Mouse (Mus musculus) urinary bladder, postnatal 10 days (tissue): ENCODE measurements around the gene Dagla.

Experiments
- DNase-seq: peaks from one replicate; pipeline ENCODE4 v3.0.0; 2022; ENCODE audit warnings: low spot score

Gene Dagla

DNA sequence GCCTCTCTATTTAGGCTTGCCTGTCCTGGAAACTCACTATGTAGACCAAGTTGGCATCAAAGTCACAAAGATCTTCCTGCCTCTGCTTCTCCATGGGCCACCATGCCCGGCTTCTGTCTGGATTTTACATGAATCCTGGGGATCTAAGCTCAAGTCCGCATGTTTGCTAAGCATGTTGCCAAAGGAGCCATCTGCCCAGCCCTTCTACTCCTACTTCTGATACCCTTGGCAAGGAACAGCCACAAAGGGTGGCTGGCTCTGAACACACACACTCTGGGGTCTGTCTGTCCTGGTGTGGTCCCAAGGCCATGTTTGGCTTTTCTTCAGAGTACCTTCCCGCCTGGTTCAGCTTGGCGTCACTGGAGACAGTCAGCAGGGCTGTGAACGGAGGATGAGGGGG is 2.7 kb upstream of the Dagla start:
- no peak for DNase-seq

DNA sequence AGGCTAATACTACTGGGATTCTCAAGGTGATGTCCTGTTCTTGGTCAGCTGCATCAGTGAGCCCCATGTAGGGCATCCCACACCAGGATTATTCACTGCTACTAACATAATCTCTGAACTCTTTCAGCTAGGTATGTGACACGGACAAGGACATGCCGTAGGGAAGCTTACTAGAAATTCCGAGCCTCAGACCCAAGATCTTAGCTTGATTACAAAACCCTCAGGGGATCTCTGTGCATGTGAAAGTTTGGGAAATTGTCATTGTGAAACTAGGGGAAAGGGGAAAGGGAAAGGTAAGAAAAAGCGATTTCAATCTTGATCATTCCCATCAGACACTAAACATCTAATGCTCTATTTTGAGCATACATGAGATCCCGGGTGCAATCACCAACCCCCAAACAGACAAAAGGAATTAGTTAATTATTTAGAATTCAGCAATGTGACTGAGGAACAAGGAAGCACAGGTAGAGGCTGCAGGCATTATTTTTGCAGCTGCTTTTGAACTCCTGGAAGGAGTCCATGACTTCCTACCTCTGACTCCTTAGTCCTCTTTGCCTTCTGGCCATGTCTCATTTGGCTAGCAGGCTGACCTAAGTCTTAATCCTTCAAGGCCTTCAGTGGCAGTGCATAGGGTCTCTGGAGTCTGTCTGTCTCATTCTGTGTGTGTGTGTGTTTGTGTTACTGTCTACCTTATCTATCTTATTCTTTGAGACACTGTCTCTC is 2.0 kb upstream of the Dagla start:
- DNase-seq: no peak

DNA sequence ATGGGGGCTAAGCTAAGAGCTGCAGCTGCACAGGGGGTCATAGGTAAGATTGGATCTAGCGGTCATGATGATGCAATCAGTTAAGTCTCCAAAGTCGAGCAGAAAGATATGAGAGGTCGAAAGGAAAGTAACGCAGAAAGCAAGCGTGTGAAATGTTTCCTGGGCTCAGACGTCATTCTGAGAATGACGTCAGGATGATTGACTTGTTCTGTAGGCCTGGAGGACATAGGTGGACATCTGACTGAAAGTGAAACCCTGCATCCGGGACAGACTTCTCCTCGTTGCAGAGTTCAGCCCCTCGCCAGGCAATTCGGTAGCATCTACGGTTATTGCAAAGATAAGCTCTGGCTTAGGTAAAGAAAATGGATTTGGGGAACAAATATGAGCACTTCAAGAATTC is 963 bp upstream of the Dagla start:
- no peak for DNase-seq

DNA sequence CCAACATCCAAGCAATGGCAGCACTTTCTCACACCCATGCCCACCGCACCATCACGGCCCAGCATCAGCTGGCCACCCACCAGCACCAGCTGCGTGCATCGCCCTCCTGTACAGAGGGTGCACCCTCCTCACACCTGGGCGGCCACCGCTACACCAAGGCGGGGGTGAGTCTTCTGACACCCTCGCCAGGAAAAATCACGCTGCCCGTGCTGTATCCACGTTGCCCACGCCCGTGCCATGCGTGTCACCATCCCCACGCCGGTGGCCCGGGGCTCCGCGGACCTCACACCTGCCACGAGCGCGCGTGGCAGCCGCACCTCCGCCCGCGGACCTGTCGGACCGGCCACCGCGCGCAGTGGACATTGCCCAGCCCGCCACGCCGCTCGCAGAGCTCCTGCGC is 282 bp downstream of the Dagla start:
- no peak for DNase-seq

DNA sequence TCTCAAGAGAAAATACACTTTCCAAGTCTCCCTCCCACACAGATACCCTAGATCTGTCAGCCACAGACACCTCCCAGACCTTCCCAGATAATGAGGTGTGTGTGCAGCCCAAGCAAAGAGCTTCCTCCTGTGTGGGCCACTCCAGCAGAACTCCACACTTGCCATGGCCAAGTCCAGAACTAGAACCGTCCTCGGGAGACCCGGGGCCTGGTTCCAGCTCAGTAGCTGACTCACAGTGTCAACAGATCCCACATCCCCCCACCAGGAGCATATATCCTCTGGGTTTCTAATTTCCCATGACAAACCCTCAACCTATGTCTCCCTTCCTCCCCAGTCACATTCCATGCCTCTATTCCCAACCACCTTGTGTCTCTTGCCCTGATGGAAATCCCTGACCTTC is 1.8 kb downstream of the Dagla start:
- DNase-seq: no peak

DNA sequence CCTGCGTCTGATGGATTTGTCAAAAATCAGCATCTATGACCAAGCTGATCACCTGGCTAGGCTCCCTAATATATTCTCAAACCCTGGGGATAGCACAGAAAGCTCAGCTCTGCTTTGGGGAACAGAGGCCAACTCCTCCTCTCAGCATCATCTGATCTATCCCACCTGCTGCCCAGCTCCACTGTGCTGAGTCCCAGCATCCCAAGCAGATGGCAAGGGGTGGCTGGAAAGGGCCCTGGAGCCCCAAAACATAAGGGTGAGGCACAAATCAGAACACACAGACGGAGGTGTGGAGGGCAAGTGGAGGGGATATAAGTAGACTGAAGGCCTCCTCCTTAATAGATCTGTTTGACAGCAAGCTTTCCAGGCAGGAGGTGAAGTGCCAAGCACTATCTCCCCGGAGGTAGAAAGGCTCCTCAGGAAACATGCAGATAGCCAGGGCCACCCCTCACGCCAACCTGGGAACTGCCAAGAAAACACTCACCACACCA is 2.8 kb downstream of the Dagla start:
- no peak for DNase-seq

DNA sequence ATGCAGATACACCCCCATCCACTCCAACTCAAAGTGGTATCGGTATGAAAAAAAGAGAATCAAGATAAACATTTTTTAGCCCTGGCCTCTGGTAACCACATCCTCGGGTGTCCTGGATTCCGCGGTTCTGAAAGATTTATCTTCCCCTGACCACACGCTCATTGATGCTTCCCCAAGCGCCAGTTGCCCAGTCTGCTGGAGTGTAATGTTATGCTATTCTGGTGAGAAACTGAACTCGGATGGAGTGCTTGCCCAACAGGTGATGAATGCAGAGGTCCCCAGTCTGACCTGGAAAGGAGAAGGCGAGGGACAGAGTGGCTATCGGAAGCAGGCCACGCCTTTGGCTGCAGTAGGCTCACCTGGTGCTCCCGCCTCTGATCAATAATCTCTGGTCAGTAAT is 3.4 kb downstream of the Dagla start:
- DNase-seq: no peak

DNA sequence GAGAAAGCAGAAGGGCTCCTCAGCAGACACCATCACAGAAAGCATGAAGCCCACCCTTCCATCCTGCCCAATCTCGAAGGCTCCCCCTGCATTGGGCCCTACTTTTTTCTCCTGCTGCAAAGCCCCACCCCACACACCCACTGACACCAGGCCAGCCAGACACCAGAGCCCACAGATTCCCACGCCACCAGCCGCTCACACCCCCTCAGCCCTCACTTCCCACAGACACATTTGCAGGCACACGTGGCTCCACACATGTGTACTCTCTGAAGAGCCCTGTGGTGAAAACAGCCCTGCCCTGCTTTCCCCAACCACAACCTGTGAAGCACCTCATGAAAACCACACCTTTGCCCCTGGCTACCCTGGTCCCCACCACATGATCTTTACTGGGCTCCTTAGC is 3.9 kb downstream of the Dagla start:
- no peak for DNase-seq

DNA sequence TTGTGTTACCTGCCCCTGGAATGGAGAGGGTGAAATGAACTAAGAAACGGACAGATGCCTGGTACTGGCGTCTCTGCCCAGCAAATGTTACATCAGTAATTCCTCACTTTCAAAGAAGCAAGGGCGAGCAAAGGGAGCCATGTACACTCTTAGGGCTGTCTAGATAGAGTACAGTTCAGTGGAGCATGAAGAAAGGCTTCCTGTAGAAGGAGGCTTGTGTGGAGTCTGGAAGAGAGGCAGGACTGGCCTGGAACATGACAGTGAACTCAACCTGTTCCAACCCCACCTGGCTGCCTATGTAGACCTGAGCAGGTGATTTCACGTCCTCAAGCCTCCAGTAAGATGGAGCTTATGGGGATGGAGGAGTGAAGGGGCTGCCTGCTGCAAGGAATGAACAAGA is 6.4 kb downstream of the Dagla start:
- no peak for DNase-seq

DNA sequence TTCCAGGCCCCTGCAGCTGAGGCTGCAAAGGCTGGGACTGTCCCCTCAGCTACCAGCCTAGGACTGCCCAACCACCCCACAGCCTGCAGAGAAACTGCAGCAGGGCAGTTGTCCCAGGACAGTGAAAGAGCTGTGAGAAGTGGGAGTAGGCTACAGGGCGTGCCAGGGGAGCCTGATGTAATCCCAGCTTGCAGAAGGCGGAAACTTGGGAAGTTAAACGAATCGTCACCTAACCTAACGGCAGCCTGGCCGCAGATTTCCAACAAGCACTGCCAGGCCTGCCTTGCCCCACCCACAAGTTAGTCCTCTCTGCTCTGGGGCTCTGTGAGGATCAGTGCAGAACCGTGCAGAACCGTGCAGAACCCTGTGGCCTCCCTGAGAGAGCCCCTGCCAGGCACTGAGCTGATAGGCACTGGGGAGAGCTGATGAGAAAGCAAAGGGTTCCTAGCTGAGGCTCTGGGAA is 7.6 kb downstream of the Dagla start:
- no peak for DNase-seq

DNA sequence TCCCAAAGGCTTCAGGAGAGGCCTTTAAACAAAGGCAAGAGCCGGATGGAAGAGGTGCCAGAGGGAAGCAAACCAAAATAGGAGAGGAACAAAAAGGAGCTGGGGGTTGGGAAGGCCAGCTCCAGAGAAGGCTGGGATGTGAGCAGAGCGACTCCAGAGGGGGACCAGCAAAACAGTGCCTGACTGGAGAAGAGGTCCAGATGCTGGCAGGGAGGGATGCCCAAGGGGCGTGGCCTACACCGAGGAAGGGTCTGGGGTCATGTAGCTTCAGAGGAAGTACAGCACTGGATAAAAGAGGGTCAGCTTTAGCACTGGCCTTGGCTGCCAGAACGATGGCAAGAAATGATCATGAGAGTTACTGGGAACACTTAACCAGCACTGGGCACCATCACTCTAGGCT is 8.4 kb downstream of the Dagla start:
- DNase-seq: no peak

DNA sequence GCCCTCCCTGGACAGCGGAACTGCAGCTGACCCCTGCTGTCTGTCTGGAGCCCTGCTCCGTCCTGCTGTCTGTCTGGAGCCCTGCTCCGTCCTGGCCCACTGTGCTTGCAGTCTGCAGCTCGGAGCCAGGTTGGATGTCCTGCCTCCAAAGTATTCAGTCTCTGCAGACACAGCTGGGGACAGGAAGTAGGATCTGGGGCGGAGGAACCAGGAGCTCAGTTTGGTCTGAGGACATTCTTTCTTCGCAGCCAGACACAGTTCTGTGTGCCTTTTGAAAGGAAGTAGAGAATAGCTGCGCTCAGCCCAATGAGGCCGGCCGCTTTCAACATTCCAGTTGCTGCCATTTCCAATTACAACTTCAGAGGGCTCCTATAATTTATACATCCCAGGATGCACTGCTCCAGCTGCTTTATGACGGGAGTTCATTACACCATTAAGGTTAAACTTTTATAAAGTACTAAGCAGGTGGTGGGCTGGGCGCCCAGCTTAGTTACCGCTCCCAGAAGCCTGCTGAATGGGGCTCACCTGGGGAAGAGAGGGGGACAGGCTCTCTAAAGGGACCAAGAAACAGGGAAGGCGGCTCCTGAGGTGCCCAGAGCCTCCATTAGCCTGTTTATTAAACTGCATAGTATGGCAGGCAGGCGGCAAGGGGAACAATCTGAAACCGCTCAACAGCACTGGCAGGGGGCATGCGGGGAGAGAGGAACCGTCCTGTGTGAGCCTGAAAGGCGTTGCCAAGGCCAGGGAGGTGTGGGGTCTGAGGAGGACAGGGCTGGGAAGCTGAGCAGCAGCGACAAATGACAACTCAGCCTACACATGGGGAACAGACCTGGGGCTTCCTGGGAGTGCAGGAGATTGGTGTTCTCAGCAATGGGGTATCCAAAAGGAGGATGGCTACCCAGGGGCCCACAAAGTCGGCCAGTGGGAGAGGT is 9.8 kb downstream of the Dagla start:
- DNase-seq: no peak

DNA sequence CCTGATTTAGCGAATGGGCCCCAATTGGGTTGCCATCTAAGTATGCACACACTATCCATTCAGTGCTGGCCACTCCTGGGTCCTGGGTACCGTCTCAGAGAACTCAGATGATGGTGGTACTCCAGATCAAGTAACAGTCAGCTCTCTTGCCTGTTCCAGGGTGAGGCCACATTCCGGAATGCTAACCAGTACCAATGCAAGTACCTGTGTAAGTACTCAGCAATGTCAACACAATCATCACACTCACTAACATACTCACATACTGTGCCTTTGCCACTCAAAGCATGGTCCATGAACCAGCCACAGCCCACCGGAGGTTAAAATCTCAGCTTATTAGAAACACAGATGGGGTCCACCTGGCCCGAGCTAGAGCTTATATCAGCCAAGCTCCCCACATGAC is 10.7 kb downstream of the Dagla start:
- no peak for DNase-seq

DNA sequence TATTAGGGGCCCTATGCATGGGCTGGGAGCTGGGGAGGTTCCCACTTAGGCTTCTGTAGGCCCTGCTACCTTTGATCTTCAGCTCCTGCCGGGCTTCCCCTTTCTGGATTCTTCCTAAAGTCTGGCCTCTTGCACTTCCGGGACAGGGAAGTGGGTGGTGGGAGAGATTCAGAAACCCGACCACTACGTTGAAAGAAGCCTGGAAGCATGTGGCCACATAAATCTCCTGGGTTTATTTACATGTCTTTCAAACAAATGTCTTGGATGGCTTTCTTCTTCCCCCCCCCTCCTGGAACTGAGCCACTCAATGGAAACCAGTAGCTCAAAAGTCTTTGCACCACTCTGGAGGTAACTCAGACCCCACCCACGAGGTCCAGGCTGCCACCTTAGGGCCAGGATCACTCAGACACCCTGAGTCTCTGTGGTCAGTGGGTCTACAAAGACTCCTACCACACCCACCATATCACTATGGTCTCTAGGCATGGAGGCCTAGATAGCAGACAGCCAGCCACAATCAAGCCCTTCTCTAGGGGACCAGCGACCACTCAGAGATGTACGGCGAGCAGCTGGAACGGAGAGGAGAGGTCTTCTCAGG is 12.7 kb downstream of the Dagla start:
- DNase-seq: no peak

DNA sequence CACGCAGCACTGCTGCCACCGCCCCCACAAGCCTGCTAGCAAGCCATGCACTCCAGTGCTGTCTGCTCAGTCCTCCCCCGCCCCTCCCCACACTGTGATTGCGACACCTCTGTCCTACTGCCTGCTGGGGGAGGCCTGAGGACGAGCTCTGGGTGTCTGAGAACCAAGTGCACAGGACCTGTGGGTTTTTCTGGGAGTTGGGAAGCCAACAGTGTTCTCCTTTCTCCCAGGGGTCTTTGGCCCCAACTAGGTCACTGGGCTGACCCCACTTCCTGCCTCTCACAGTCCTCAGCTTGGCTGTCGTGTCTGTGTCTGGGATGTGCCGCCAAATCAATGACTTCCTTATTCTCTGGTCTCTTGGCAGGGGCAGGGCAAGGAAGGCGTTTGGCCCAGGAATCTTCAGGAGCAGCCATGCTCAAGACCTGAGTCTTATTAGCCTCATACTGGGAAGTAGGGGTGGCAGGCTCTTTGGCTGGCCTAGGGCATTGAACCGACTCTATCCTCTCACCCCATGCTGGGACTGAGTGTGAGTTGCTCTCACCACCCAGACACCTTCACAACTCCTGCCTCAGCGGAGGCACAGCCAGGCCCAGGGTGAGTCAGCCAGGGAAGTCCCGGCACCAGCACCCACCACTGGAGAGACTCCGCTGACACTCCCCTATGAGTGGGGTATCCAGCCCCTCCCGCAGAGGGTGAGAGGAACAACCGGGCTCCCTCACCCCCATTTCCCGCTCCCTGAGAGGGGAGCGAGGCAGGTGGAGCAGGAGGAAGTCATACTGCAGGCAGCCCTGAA is 14.3 kb downstream of the Dagla start:
- no peak for DNase-seq

DNA sequence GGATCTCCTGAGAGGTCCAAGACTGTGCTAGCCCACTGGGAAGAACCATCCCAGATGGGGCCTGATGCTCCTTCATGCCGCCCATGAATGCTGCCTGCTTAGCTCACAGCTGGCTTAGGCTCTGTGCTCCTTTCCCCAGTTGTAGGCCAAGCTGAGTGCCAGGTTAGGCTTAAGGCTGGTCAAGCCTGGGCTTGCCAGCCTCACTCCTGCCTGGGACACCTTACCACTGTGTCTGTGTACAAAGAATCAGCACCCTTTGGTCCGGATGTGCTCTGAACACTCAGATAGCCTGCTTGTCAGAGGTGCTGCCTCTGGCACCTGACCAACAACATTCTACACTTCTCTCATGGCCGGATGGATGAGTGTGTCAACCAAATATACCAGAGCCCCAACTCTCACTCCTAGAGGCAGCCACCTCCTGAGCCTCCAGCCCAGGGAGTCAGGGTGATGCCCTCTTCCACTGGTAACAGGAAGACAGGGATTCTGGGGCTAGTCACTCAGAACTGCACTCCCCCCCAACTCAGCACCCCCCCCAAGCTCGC is 15.0 kb downstream of the Dagla start:
- DNase-seq: no peak

DNA sequence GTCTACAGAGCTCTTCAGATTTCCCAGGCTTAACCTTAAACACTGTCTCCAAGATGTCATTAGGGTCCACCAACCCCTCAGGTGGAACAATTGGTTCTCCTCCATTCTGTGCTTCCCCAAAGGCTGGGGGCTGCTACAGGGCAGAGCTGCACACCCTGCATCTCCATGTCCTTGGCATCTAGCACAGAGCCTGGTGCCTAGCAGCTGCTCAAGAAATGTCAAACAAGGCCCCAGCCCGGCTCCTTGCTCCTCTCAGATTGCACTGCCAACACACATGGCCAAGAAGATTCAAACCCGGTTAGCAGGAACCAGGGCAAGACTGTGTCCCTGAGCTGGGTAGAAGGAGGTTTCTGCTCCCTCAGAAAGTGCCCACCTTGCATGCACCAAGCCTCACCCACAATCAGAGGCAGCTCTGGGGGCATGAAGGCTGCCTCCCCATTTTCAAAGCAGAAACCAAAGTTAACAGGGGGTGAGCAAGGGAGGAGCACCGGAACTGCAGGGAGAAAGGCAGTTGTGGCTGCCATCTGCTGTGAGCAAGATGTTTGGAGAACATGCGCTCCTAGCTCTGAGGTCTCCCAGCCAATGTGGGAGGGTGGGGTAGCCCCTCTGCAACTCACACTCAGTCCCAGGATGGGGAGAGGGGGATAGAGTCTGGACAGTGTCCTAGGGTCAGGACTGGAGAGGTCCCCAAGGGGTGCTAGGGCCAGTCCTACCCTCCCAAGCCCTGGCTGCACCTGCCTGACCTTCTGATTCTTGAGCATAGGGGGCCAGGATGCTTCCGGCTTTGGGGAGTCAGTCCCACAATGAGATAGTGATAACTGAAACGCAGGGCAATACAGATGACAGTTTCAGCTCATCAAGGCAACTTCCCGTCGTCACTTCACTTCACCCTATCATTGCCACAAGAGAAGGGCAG is 16.3 kb downstream of the Dagla start:
- no peak for DNase-seq

DNA sequence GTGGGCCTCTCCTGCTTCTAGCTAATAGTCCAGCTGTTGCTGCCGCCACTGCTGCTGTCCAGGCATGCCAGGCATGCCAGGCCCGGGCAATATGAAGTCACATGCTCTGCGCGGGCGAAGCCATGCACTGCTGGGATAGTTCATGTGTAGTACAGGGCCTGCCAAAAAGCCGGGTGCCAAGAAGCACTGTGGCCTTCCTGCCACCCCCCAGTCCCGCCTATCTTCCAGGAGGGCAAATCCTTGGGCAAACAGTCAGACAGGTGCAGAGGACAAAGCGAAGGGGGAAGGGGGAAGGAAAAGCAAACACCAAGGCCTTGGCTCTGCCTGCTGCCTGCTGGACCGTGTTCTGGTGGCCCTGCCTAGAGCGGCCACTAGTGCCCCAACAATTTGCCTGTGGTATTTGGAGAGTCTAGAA is 18.2 kb downstream of the Dagla start:
- DNase-seq: no peak

DNA sequence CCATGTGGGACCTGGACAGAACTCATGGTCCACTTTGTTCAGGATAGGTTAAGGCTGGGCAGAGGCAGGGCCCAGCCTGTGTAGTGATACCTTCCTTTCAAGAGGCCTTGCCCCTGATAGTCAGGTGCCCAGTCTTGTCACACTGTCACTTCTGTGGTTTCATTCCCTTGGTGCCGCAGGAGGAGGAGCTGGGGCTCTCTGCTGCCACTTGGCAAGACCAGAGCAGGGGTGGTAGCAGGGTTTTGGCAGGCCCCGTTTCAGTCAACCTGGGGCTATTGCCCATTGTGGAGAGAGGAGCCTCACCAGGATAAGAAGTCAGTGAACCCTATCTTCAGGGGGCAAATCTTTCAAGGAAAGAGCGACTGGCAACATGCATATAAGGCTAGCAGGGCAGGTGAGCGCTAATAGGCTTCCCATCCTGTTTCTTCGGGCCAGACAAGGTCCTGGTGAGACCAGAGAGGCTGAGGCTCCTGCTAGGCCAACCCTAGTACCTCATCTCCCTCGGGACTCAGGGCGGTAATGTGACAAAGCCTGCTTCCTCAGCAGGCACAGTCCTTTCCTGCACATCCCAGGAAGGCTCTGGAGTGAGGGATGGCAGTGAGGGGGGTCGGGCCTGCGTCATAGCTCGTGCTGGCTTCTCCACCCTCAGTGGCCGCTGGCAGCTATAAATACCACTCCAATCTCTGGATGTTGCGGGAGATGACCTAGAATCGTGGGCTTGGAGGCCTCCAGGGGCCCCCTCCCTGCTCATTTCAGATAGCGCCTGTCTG is 23.7 kb downstream of the Dagla start:
- DNase-seq: no peak

DNA sequence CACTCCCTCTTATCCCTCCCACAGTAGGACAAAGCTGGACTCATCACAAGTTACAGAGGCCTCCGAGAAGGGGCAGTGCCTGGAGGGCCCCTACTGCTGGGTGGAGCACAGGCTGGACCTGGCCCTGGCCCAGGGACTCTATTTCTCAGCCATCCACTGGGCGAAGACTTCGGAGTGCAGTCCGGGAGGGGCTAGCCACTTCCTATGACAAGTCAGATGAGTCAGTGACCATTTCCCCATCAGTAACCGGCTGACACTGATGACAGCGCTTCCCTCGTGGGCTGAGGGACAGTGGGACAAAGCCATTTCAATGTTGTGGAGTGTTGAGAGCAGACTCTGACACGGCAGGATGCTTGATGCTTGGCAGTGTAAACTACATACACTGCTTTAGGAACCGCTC is 25.0 kb downstream of the Dagla start:
- no peak for DNase-seq
